Mouse (Mus musculus) erythroblast, embryonic 14.5 days (primary cell): ENCODE results near the gene Pgghg.

Experiments used
- GATA1 ChIP-seq: IDR thresholded peaks from 2 replicates; pipeline ENCODE4 v1.6.1; 2012; ENCODE audit warnings: low read length, inconsistent platforms, mixed read lengths
- TAL1 ChIP-seq: IDR thresholded peaks from 3 replicates; pipeline ENCODE4 v1.6.1; 2012; ENCODE audit warnings: low read length, inconsistent platforms, mixed read lengths

- no peak for TF ChIP-seq GATA1
- no peak for TF ChIP-seq TAL1
Measured at GRCm38 (mm10) chr7:140967862-140968591, 26.8 kb downstream of the Pgghg start.
